Mouse (Mus musculus) stomach, embryonic 15.5 days (tissue): Measurements from ENCODE around the gene Sesn1. TPM values are rescaled to one million over a fixed set of nuclear protein-coding genes. Genes with fewer than 3 reads are reported as not detected.
A peak's percentile ranks its signal among the peaks of the same experiment; 100 is the strongest.
"Not testable (repeated sequence)": the region's sequence is repeated elsewhere in the genome, so short reads cannot be mapped to it uniquely, and the experiment has no call there.

Source experiments
- ATAC-seq: fragments of 200-750 bp; cut with Nextera tagmentation; 2 replicates; pipeline ENCODE4 v1.8.0; 2017; ENCODE audit warnings: low read depth, moderate number of reproducible peaks, moderate TSS enrichment; ENCODE audit not compliant: insufficient read depth, low FRiP score
- H3K27ac ChIP-seq: fragments of 300-500 bp; sonication (generic); 2 replicates; pipeline ENCODE4 v1.5.1; 2015; ENCODE audit warnings: mild to moderate bottlenecking, inconsistent platforms
- H3K27me3 ChIP-seq: fragments of 300-500 bp; sonication (generic); replicated peaks from 2 replicates; pipeline ENCODE4 v1.6.1; 2015; ENCODE audit warnings: inconsistent platforms
- H3K36me3 ChIP-seq: fragments of 300-500 bp; sonication (generic); 2 replicates; pipeline ENCODE4 v1.6.1; 2015; ENCODE audit warnings: inconsistent platforms
- H3K4me1 ChIP-seq: fragments of 300-500 bp; sonication (generic); 2 replicates; pipeline ENCODE4 v1.6.1; 2015; ENCODE audit warnings: inconsistent platforms
- H3K4me2 ChIP-seq: fragments of 300-500 bp; sonication (generic); 2 replicates; pipeline ENCODE4 v1.6.1; 2015; ENCODE audit warnings: mild to moderate bottlenecking, inconsistent platforms
- H3K4me3 ChIP-seq: fragments of 300-500 bp; sonication (generic); replicated peaks from 2 replicates; pipeline ENCODE4 v1.5.1; 2015; ENCODE audit warnings: inconsistent platforms
- H3K9ac ChIP-seq: fragments of 300-500 bp; sonication (generic); 2 replicates; pipeline ENCODE4 v1.6.1; 2015; ENCODE audit warnings: inconsistent platforms
- H3K9me3 ChIP-seq: fragments of 300-500 bp; sonication (generic); 2 replicates; pipeline ENCODE4 v1.6.1; 2016; ENCODE audit warnings: inconsistent platforms
- WGBS: fragments of 180-500 bp; shearing (Covaris S2); methylation state at CpG from one replicate; pipeline ENCODE4 v1.1.7; 2015; 5-methylcytosine and 5-hydroxymethylcytosine counted together
- polyA plus RNA-seq: library from polyadenylated mRNA; unstranded; fragments of >200 nt; fragmentation: Nextera tagmentation; extraction: Ambion mirVana; gene quantifications from 2 replicates; pipeline ENCODE4 v1.2.1, GENCODE M21; 2015

Gene Sesn1
- polyA plus RNA-seq, 1 experiment from 2014 or later: 33.3 TPM

GRCm38 (mm10) chr10:41823282-41823675 lies 13.5 kb downstream of the Sesn1 start:
- not testable (repeated sequence) for H3K4me3 ChIP-seq, H3K27ac ChIP-seq, H3K36me3 ChIP-seq, H3K9me3 ChIP-seq, H3K9ac ChIP-seq, H3K27me3 ChIP-seq, H3K4me1 ChIP-seq, H3K4me2 ChIP-seq, ATAC-seq
- 93% methylated on average over 4 of the region's 4 CpGs for WGBS

GRCm38 (mm10) chr10:41823916-41824315 lies 14.2 kb downstream of the Sesn1 start:
- Histone ChIP-seq H3K27me3 (no peaks in the 10 kb centered on the region), H3K4me1 (no peaks in the 10 kb centered on the region), H3K4me2 (no peak overlapping the region), H3K9ac (no peak overlapping the region), H3K4me3 (no peak overlapping the region), H3K9me3 (no peaks in the 10 kb centered on the region), H3K36me3 (no peaks in the 10 kb centered on the region), H3K27ac (no peak overlapping the region)
- no peak for ATAC-seq
- 58% methylated on average over 4 of the region's 4 CpGs for WGBS

- Histone ChIP-seq H3K4me2 (no peak overlapping the region), H3K4me1 (no peaks in the 10 kb centered on the region), H3K9ac (no peak overlapping the region), H3K9me3 (no peaks in the 10 kb centered on the region), H3K27me3 (no peaks in the 10 kb centered on the region), H3K27ac (no peak overlapping the region), H3K4me3 (no peak overlapping the region), H3K36me3 (no peaks in the 10 kb centered on the region)
- 85% methylated on average over 10 of the region's 10 CpGs for WGBS
- ATAC-seq: no peak
Measured at GRCm38 (mm10) chr10:41825041-41825440, 15.3 kb downstream of the Sesn1 start.

GRCm38 (mm10) chr10:41825996-41826395 lies 16.3 kb downstream of the Sesn1 start:
- Histone ChIP-seq H3K4me1 (no peaks in the 10 kb centered on the region), H3K4me2 (no peak overlapping the region), H3K27ac (no peak overlapping the region), H3K9ac (no peak overlapping the region), H3K36me3 (no peaks in the 10 kb centered on the region), H3K9me3 (no peaks in the 10 kb centered on the region), H3K4me3 (no peak overlapping the region), H3K27me3 (no peaks in the 10 kb centered on the region)
- ATAC-seq: no peak
- WGBS: 84% methylated on average over 4 of the region's 4 CpGs

GRCm38 (mm10) chr10:41826526-41827116 lies 16.9 kb downstream of the Sesn1 start:
- no peak overlapping the region for H3K4me2 ChIP-seq
- no peaks in the 10 kb centered on the region for H3K9me3 ChIP-seq
- no peaks in the 10 kb centered on the region for H3K36me3 ChIP-seq
- no peaks in the 10 kb centered on the region for H3K27me3 ChIP-seq
- 71% methylated on average over 6 of the region's 6 CpGs for WGBS
- H3K4me3 ChIP-seq: no peak overlapping the region
- no peak overlapping the region for H3K9ac ChIP-seq
- H3K27ac ChIP-seq: peak overlapping the region; percentile 40; the same call in 1 of the 2 replicates
- H3K4me1 ChIP-seq: no peaks in the 10 kb centered on the region
- no peak for ATAC-seq

GRCm38 (mm10) chr10:41827784-41828183 lies 18.0 kb downstream of the Sesn1 start:
- Histone ChIP-seq H3K4me2 (no peak overlapping the region), H3K4me1 (no peaks in the 10 kb centered on the region), H3K4me3 (no peak overlapping the region), H3K36me3 (no peaks in the 10 kb centered on the region), H3K27ac (peak overlapping the region; percentile 40; the same call in 1 of the 2 replicates), H3K9ac (no peak overlapping the region), H3K9me3 (no peaks in the 10 kb centered on the region), H3K27me3 (no peaks in the 10 kb centered on the region)
- WGBS: 85% methylated on average over 4 of the region's 4 CpGs
- ATAC-seq: no peak

- Histone ChIP-seq H3K4me2 (no peak overlapping the region), H3K27me3 (no peaks in the 10 kb centered on the region), H3K36me3 (no peaks in the 10 kb centered on the region), H3K4me3 (no peak overlapping the region), H3K4me1 (no peaks in the 10 kb centered on the region), H3K27ac (no peak overlapping the region), H3K9me3 (no peaks in the 10 kb centered on the region), H3K9ac (no peak overlapping the region)
- WGBS: 69% methylated on average over 5 of the region's 5 CpGs
- no peak for ATAC-seq
Measured at GRCm38 (mm10) chr10:41829191-41829590, 19.5 kb downstream of the Sesn1 start.

- WGBS: 84% methylated on average over 2 of the region's 2 CpGs
- H3K27me3 ChIP-seq: no peaks in the 10 kb centered on the region
- no peak overlapping the region for H3K9ac ChIP-seq
- no peaks in the 10 kb centered on the region for H3K9me3 ChIP-seq
- H3K36me3 ChIP-seq: no peaks in the 10 kb centered on the region
- H3K4me2 ChIP-seq: no peak overlapping the region
- no peak overlapping the region for H3K27ac ChIP-seq
- H3K4me1 ChIP-seq: no peaks in the 10 kb centered on the region
- no peak overlapping the region for H3K4me3 ChIP-seq
- ATAC-seq: no peak
Measured at GRCm38 (mm10) chr10:41829980-41830379, 20.2 kb downstream of the Sesn1 start.

- Histone ChIP-seq H3K27me3 (no peaks in the 10 kb centered on the region), H3K4me2 (no peak overlapping the region), H3K36me3 (no peaks in the 10 kb centered on the region), H3K27ac (no peak overlapping the region), H3K4me1 (no peaks in the 10 kb centered on the region), H3K9ac (no peak overlapping the region), H3K4me3 (no peak overlapping the region), H3K9me3 (no peaks in the 10 kb centered on the region)
- WGBS: 66% methylated on average over 4 of the region's 4 CpGs
- no peak for ATAC-seq
Measured at GRCm38 (mm10) chr10:41830445-41830844, 20.7 kb downstream of the Sesn1 start.

- H3K27me3 ChIP-seq: no peaks in the 10 kb centered on the region
- H3K4me1 ChIP-seq: no peaks in the 10 kb centered on the region
- no peak overlapping the region for H3K9ac ChIP-seq
- H3K4me2 ChIP-seq: no peak overlapping the region
- no peak overlapping the region for H3K4me3 ChIP-seq
- no peak for ATAC-seq
- H3K27ac ChIP-seq: no peak overlapping the region
- H3K36me3 ChIP-seq: no peaks in the 10 kb centered on the region
- 51% methylated on average over 9 of the region's 9 CpGs for WGBS
- H3K9me3 ChIP-seq: no peaks in the 10 kb centered on the region
Measured at GRCm38 (mm10) chr10:41830851-41831522, 21.3 kb downstream of the Sesn1 start.

- Histone ChIP-seq H3K4me2 (no peak overlapping the region), H3K9me3 (no peaks in the 10 kb centered on the region), H3K36me3 (no peaks in the 10 kb centered on the region), H3K4me1 (no peaks in the 10 kb centered on the region), H3K9ac (no peak overlapping the region), H3K4me3 (no peak overlapping the region), H3K27ac (0 out of 2 replicates have a peak overlapping the region, but pooled peaks have one; percentile 16), H3K27me3 (no peaks in the 10 kb centered on the region)
- ATAC-seq: peak; percentile 56; the same call in 1 of the 2 replicates
- 59% methylated on average over 6 of the region's 6 CpGs for WGBS
Measured at GRCm38 (mm10) chr10:41832191-41832590, 22.5 kb downstream of the Sesn1 start.

- Histone ChIP-seq H3K4me1 (no peaks in the 10 kb centered on the region), H3K9me3 (no peaks in the 10 kb centered on the region), H3K9ac (no peak overlapping the region), H3K4me2 (no peak overlapping the region), H3K27me3 (no peaks in the 10 kb centered on the region), H3K4me3 (no peak overlapping the region), H3K36me3 (no peaks in the 10 kb centered on the region), H3K27ac (no peak overlapping the region)
- no peak for ATAC-seq
- WGBS: 78% methylated on average over 2 of the region's 2 CpGs
Measured at GRCm38 (mm10) chr10:41834131-41834530, 24.4 kb downstream of the Sesn1 start.
